ENCODE assay signal across 8 mouse cellular contexts in the genomic region with DNA sequence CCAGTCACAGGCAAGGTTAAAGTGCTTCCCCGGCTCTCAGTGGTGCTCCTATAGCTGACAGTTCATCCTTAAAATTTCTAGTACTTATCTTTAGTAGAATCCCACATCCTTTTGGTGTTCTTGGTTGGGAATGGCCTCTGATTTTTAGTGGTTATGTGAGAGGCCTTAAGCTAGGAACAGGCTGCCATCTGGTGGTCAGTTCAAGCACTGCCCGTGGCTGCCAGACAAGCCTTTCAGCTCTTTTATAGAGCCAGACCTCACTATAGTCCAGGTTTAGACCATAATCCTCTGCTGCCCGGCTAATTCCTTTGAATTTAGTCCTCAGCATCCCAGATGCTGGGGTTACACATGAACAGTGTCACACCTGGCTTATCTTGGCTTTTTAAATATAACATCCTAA. TPM values are rescaled to one million over a fixed set of nuclear protein-coding genes. Genes with fewer than 3 reads are reported as not detected.
DNase-seq lines count a peak whose midpoint lies in the region; ATAC-seq and TF ChIP-seq lines count a peak whose summit lies in the region.

No protein-coding gene starts in this region.

- 35% methylated on average over 3 of the region's 3 CpGs for WGBS in hindbrain, embryonic 10.5 days
- WGBS in hindbrain, embryonic 13.5 days, result 32% methylated on average over 3 of the region's 3 CpGs
- 18% methylated on average over 3 of the region's 3 CpGs for WGBS in cerebellum, adult 2 months
- 28% methylated on average over 3 of the region's 3 CpGs for WGBS in hindbrain, embryonic 15.5 days

- no peak overlapping the region for H3K9ac ChIP-seq in hindbrain, embryonic 13.5 days
- H3K9ac ChIP-seq in hindbrain, embryonic 15.5 days, result no peak overlapping the region

- no peaks in the 10 kb centered on the region for H3K4me1 ChIP-seq in hindbrain, embryonic 10.5 days (replicated peaks)
- H3K4me1 ChIP-seq in hindbrain, embryonic 13.5 days (replicated peaks), result no peaks in the 10 kb centered on the region
- H3K4me1 ChIP-seq in cerebellum, adult 2 months (ENCODE audit: control insufficient read depth, insufficient read depth, low read length), result no peaks in the 10 kb centered on the region; the same call in 1 of the 2 replicates
- no peaks in the 10 kb centered on the region for H3K4me1 ChIP-seq in hindbrain, embryonic 15.5 days (replicated peaks)

- DNase-seq in hindbrain, embryonic 10.5 days (ENCODE audit: low spot score), result peak; percentile 77
- DNase-seq in cerebellum, adult 2 months, result peak; percentile 71 to 84
- peak; percentile 75 for DNase-seq in forelimb bud, embryonic 11.5 days (ENCODE audit: low read depth, low spot score)
- peak; percentile 51 to 80 for DNase-seq in left cerebral cortex, adult 8-10 months (ENCODE audit: low spot score in 2 of 2)
- peak; percentile 69 for DNase-seq in spleen, adult 12 weeks (ENCODE audit: low spot score)

- H3K27me3 ChIP-seq in hindbrain, embryonic 10.5 days (ENCODE audit: insufficient read depth, poor library complexity, severe bottlenecking), result no peaks in the 10 kb centered on the region
- no peaks in the 10 kb centered on the region for H3K27me3 ChIP-seq in hindbrain, embryonic 13.5 days
- H3K27me3 ChIP-seq in cerebellum, adult 2 months (ENCODE audit: control insufficient read depth, insufficient read depth, low read length), result no peaks in the 10 kb centered on the region
- no peaks in the 10 kb centered on the region for H3K27me3 ChIP-seq in hindbrain, embryonic 15.5 days

- H3K9me3 ChIP-seq in hindbrain, embryonic 10.5 days, result no peaks in the 10 kb centered on the region
- no peaks in the 10 kb centered on the region for H3K9me3 ChIP-seq in hindbrain, embryonic 13.5 days
- no peaks in the 10 kb centered on the region for H3K9me3 ChIP-seq in hindbrain, embryonic 15.5 days

- H3K36me3 ChIP-seq in hindbrain, embryonic 10.5 days, result peaks cover 91% of the 10 kb centered on the region
- peaks cover 79% of the 10 kb centered on the region for H3K36me3 ChIP-seq in hindbrain, embryonic 13.5 days
- peaks cover 20% of the 10 kb centered on the region for H3K36me3 ChIP-seq in hindbrain, embryonic 15.5 days

- ATAC-seq in hindbrain, embryonic 13.5 days (ENCODE audit: low FRiP score), result no peak
- ATAC-seq in hindbrain, embryonic 15.5 days (ENCODE audit: low FRiP score, low read depth), result peak; percentile 55
- ATAC-seq in megakaryocyte-erythroid progenitor cell, adult 5-6 weeks (replicated peaks; ENCODE audit: low FRiP score, low TSS enrichment, poor library complexity, severe bottlenecking), result peak; percentile 61

- no peak overlapping the region for H3K27ac ChIP-seq in hindbrain, embryonic 10.5 days
- no peak overlapping the region for H3K27ac ChIP-seq in hindbrain, embryonic 13.5 days
- H3K27ac ChIP-seq in cerebellum, adult 2 months (ENCODE audit: insufficient read depth, low read length), result no peak overlapping the region
- no peak overlapping the region for H3K27ac ChIP-seq in hindbrain, embryonic 15.5 days (replicated peaks)

- no peak overlapping the region for H3K4me2 ChIP-seq in hindbrain, embryonic 13.5 days
- H3K4me2 ChIP-seq in hindbrain, embryonic 15.5 days, result no peak overlapping the region

- no peak overlapping the region for H3K4me3 ChIP-seq in hindbrain, embryonic 10.5 days
- no peak overlapping the region for H3K4me3 ChIP-seq in hindbrain, embryonic 13.5 days
- no peak overlapping the region for H3K4me3 ChIP-seq in cerebellum, adult 2 months (replicated peaks; ENCODE audit: insufficient read depth, low read depth, low read length)
- no peak overlapping the region for H3K4me3 ChIP-seq in hindbrain, embryonic 15.5 days

- TF ChIP-seq POLR2A in cerebellum, adult 2 months (IDR thresholded peaks at IDR 0.05; ENCODE audit: borderline replicate concordance, insufficient read depth, low read length), result no peak

- TF ChIP-seq CTCF in cerebellum, adult 2 months (IDR thresholded peaks at IDR 0.05; ENCODE audit: borderline replicate concordance, insufficient read depth, low read depth, low read length), result peak; percentile 88

RNA-seq across cellular contexts. Expression of a gene that starts 41.3 kb away (rescaled TPM):
- polyA plus RNA-seq in hindbrain, embryonic 10.5 days (2016; fragmentation: Nextera tagmentation; extraction: Ambion mirVana), result 73.4 and 73.8 TPM in 2 replicates
- 70.4 and 71.8 TPM in 2 replicates for polyA plus RNA-seq in hindbrain, embryonic 13.5 days (2015; fragmentation: Nextera tagmentation; extraction: Ambion mirVana)
- polyA plus RNA-seq in cerebellum, adult 2 months (2012; rRNA removed), result 55.9 and 59.5 TPM in 2 replicates
- polyA plus RNA-seq in hindbrain, embryonic 15.5 days (2015; fragmentation: Nextera tagmentation; extraction: Ambion mirVana), result 63.4 and 69.5 TPM in 2 replicates
- 10 to 100 TPM; 45.2 to 54.3 (median 49.9) TPM for total RNA-seq in left cerebral cortex, adult 8-10 months (2022)
- total RNA-seq in megakaryocyte-erythroid progenitor cell, adult 5-6 weeks (2014; fragmentation: Nextera tagmentation), result 15.4 and 16.9 TPM in 2 replicates
- total RNA-seq in megakaryocyte-erythroid progenitor cell, adult 5-6 weeks (2017), result 21.4 and 54.4 TPM in 2 replicates
